Mouse (Mus musculus) stomach, adult 2 months (tissue): ENCODE data around the gene Rapgef2. TPM values are rescaled to one million over a fixed set of nuclear protein-coding genes. Genes with fewer than 3 reads are reported as not detected.

Experiments
- polyA plus RNA-seq: library from polyadenylated mRNA; depleted of rRNA; stranded (reverse); fragments of >200 nt; gene quantifications from 2 replicates; pipeline ENCODE4 v1.2.3, GENCODE M21; 2012; rRNA removed

Rapgef2 gene
- polyA plus RNA-seq: 2.3 and 3.1 TPM in 2 replicates

DNA sequence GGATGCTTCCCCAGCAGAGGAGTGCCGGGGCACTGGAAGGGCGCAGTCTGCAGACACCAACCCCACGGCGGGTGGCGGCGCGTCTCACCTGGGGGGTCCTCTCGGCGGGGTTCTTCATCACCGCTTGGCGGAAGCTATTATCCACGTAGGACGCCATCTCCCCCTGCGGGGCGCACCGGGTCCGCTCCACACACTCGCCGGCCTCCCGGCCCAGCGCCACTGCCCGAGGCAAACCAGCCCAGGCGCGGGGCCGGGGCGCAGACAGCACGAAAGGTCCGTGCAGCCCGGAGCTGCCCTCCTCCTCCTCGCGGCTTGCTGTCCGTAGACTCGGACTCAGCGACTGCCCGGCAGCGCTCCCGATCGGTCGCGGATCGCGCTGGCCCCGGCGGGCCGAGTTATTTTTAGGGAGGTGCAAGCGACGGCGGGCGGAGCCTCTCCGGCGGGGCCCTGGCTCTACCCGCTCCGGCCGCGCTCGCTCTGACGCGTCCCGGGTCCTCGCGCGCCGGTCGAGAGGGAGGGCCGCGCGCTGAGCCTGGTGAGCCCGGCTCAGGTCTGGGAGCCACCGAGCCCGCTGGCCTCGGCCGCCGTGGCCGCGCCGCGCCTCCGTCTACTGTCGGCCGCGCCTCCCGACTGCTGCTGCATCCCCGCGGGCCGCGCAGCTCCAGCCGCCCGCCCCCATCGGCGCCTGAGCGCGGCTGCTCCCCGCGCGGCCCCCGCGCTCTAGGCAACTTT lies at the start of gene Rapgef2:
Rapgef2 (minus strand) TSS at position 142 of the 732 bp plus-strand sequence.

Other genes with a start within 250 kb of the Rapgef2 start
- not detected in 2 replicates for gene Gm17359, start 50.1 kb upstream of the Rapgef2 start, polyA plus RNA-seq